Mouse (Mus musculus) frontal cortex, adult (tissue): ENCODE results near the gene S100a9.

Source experiments
- ATAC-seq: cut with Nextera tagmentation; 2 replicates; pipeline ENCODE4 v1.9.2; 2017; ENCODE audit warnings: mild to moderate bottlenecking, moderate library complexity, mixed read lengths; ENCODE audit not compliant: low TSS enrichment

S100a9 gene

GRCm38 (mm10) chr3:90695613-90696012 lies at the start of gene S100a9:
S100a9 (minus strand) TSS chr3:90695721.
- no peak for ATAC-seq

DNA sequence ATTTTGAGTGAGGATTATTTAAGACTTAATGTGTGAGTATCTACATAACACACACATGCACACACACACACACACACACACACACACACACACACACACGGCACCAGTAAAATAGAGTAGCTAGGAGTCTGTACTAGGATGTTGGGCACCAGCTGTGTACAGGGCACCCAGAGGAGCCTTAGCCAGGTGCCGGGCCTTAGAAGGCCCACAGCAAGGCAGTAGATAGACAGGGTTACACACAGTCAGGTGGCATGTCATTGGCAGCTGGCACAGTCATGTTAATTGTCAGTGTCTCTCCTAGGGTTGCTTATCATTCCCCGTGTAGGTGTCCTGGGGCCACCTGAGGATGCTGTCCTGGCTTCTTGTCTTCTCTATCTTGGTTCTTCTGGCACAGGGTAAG lies 31.1 kb upstream of the S100a9 start, which contains the start of gene Pglyrp4:
Gene Pglyrp4 (plus strand): TSS at position 301 of the 400 bp plus-strand sequence.
- no peak for ATAC-seq

GRCm38 (mm10) chr3:90709591-90710460 lies 14.3 kb upstream of the S100a9 start:
- peak; percentile 97 for ATAC-seq

- peak; percentile 83 for ATAC-seq
These were observed 13.1 kb upstream of the S100a9 start for GRCm38 (mm10) chr3:90708523-90709202.

DNA sequence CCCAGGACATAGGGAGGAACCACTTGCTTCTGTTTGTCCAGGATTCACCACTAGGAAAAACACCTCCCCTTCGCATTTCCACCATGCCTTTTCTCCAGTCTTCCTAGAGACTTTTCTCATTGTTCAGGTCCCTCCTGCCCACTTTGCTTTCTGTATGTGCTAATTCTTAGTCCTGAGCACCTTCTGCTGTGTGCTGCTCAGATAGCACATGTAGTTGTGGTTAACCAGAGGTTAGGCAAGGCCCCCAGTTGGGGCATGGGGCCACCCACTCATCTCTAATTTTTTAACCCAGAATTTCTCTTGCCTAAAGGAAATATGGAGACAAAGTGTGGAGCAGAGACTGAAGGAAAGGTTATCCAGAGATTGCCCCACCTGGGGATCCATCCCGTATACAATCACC lies 6.7 kb upstream of the S100a9 start:
- no peak for ATAC-seq

DNA sequence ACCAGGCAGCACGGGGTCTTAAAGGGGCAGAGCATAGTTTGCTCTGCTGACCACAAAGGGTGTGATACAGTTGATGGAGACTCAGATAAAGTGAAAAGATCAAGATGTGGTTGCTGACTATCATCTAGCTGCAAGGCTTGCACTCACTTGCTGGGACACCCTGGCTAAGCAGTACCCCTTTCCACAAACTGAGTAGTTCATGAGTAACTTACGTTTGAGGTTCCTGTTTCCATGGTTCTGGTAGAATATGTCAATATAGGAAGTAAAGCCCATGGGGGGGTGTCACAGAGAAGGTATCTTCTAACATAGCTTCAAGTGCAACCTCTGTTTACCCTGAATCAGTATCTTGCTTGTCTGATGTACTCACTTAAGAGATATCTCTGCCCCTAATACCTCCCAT lies 2.0 kb downstream of the S100a9 start:
- no peak for ATAC-seq

GRCm38 (mm10) chr3:90686835-90687234 lies 8.7 kb downstream of the S100a9 start:
- no peak for ATAC-seq

DNA sequence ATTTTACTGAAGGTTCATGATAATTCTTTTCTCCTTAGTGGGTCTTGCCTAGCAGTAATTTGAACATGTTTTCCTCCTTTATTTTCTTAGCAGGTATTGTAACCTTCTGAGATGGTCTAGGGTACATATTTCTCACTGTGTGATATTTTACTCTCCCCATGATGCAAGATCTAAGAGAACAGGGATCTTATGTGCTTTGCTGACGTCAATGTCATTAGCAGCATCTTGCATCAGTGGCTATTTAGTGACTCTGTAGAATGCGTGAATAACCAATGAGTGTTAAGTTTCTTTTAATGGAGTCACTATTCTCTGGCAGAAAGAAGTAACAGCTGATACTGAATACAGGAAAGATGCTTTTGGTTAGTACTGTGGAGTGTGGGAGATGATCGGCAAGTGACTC lies 11.6 kb downstream of the S100a9 start:
- ATAC-seq, result no peak

DNA sequence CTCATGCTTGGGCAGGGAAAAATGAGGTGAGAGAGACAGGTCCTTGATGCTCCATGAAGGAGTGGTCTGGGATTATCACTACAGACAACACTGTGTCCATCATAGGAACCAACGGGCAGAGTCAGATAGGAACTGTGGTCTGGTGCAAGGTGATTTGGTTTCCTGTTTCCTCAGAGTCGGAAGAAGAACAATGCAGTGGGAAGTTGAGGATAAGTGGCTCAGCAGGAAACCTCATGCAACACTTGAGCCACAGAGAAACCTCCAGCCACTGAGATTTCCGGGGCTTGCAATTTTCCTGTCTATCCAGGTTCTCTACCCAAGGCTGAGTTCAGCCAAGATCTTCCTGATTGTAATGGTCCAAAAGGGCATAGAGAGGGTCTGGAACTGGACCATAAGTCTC lies 16.9 kb downstream of the S100a9 start:
- no peak for ATAC-seq

DNA sequence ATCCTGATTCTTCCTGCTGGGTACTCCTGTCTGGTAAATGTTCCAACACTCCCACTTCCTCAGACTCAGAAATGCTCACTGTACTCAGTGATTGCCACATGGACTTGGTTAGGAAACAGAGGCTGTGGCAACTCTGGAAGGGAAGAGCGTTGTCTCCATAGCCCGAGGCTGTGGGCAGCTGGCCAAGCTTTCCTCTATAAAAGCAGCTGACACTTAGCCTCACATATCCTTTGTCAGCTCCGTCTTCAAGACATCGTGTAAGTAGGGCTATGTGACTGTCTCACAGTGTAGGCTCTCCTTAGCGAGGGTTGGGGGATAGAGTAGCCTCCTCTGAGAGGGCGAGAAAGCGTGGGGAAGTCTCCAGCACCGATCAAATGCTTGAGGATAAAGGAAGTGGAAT lies 26.7 kb downstream of the S100a9 start, which contains the start of gene S100a8:
Gene S100a8 (plus strand): TSS at position 133 of the 400 bp plus-strand sequence.
- ATAC-seq, result no peak

DNA sequence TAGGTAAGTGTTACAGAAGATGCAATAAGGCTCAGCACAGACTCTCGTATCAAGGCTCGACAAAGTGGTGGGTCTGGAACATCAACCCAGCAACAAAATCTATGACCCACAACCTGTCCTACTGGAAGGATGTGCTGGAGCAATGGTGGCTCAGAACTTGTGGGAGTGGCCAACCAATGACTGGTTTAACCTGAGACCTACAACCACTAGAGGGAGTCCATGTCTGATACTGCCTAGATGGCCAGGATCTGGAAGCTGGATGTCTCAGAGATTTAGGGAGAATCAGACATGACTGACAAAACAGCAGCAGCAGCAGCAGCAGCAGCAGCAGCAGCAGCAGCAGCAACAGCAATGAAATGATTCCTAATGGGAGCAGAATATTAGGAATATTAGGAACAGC lies 31.3 kb downstream of the S100a9 start:
- no peak for ATAC-seq

GRCm38 (mm10) chr3:90659364-90660044 lies 36.0 kb downstream of the S100a9 start:
- ATAC-seq, result no peak

DNA sequence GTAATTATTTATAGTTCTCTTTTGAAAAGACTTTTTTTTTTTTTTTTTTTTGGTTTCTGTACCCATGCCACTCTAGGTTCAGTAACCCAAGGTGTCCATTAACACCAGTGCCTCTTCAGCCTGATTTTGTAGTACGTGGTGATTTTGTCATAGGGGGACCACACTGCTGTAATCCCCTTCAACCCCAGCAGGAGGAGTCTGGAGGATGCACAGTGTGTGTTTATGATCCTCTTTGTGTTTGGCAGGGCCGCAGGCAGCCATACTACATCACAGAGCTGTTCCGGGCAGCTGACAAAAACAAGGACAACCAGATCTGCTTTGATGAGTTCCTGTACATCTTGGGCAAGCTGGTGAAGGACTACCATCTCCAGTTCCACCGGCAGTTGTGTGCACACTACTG lies 38.1 kb downstream of the S100a9 start:
- ATAC-seq, result no peak

DNA sequence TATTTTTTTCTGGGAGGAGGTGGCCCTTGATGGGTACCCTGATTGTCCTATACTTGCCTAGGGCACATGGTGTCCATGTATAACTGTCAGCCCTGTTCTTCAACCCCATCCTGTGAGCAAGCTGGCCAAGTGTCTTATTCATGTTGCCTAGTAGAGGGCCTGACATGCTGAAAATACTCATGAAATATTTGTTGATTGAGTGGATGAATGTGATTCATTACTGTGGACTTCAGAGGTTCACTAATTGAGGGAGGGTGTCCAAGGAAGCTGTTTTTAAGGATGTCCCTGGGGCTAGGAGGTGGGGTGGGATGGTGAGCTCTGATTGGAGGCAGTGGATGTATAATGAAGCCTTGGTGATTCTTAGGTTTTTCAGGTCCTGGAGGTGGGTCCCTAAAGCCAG lies 41.8 kb downstream of the S100a9 start, which contains the start of gene S100a7a:
Gene S100a7a (plus strand): TSS at position 301 of the 400 bp plus-strand sequence.
- ATAC-seq, result no peak

DNA sequence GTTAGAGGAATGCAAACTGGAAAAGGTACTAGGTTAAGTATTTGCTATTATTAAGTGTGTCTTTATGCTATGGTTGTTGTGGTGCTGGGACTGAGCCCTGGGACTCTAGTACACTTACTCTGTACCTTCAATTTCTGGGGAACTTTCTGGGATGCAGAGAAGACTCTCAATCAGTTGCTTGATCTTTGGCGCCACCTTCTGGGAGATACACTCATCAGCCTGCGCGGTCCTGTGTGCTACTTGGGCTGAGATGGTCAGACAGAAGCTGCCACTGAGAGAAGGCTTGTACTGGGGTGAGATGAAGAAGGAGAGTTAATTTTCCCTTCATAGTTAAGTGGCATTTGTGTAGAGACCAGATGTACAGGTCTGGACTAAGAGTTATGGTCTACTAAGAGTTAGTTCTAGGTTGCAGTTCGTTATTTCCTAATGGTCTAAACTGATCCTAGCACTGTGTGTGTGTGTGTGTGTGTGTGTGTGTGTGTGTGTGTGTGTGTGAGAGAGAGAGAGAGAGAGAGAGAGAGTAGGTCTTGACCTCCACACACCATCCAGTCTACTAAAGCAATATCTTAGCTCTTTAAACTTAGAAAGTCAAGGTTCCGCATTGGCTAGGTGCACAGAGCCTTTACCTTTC lies 42.5 kb downstream of the S100a9 start:
- peak; percentile 82 for ATAC-seq

DNA sequence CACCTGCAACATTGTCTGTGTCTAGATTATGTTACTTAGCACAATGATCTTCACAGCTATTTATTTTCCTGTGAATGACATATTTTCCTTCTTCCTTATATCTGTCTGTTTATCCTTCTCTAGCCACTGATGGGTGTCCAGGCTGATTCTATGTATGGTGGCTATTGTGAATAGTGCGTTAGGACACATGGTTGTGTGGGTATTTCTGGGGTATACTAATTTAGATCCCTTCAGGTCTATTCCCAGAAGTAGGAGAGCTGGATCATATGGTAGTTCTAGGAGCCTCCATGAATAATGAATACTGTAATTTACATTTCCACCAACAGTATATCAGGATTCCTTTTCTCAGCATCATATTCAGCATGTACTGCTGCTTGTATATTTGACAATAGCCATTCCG lies 45.7 kb downstream of the S100a9 start:
- peak; percentile 83 for ATAC-seq

DNA sequence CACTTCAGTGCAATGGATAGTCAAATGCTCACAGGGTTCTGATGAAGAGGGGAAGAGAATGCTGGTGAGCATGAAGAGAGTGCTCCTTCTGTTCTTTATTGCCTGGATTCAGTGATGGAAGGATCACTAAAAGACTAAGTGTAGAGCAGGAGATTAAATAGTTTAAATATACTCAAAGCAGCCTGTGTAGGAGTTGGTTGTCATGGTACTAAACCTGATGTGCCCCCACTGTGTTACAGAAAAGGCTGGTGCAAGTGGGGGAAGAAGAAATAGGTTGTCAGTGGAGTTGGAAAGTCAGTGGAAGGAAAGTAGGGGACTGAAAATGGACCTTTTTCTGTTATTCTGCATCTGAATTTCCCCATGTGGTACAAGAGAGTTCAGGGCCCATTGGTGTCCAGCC lies 46.5 kb downstream of the S100a9 start:
- ATAC-seq, result peak; percentile 64

DNA sequence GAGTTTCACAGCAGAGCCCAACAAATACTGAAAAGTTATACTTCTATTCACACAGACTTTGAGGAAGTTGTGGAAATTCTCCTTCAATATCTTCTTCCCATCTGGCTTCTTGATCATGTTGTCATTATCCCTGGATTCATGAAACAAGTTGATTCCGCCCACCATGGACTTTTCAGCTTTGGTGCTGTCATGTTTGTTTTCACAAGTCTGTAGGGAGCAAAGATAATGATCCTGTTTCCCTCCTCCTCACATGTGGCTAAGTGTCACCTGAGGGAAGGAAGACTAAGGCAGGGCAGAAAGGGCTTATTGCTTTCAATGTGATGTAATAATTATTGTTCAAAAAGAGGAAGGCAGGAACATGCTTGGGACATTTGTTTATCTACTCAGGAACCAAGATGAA lies 48.2 kb downstream of the S100a9 start:
- ATAC-seq, result no peak

GRCm38 (mm10) chr3:90644220-90644619 lies 51.3 kb downstream of the S100a9 start:
- ATAC-seq, result no peak
